Mouse (Mus musculus): ENCODE measurements around the gene Mak.

DNA sequence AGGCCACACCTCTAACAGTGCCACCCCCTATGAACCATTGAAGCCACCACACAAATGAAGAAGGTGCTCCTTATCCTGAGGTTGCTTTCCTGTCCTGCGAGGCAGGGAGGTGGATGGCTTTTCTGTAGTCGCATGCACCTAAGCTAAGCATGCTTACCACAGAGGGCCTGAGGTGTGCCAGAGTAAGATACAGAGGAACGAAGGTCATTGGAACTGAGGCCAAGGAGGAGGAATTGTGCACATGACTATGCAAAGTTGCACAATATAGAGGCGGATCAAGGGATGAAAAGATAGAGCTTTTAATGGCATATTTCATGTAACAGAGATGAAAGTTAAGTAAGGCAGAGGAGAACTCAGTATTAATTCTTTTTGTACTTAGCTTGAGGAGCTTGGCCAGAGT is 73.3 kb downstream of the Mak start:
- TF ChIP-seq NRF1 (IDR thresholded peaks at IDR 0.05; ENCODE audit: insufficient read depth, low read depth, low read length, poor library complexity, severe bottlenecking) (no peak), MAX (IDR thresholded peaks at IDR 0.05; ENCODE audit: low read length) (no peak), CTCF (IDR thresholded peaks at IDR 0.05 in 2 of 3, conservative IDR thresholded peaks at IDR 0.05 in 1 of 3; ENCODE audit: control insufficient read depth in 1 of 3, insufficient read depth in 1 of 3, low read depth in 2 of 3, low read length in 3 of 3, poor library complexity in 1 of 3, severe bottlenecking in 1 of 3) (no peak), USF1 (IDR thresholded peaks at IDR 0.05; ENCODE audit: low read depth, low read length) (no peak), EP300 (IDR thresholded peaks at IDR 0.05; ENCODE audit: low read depth in 1 of 2, low read length in 2 of 2) (no peak)

Measured in MEL (cell line).